Mouse (Mus musculus) ES-Bruce4 (cell line): ENCODE results near the gene Hoxd12. TPM values are rescaled to one million over a fixed set of nuclear protein-coding genes. Genes with fewer than 3 reads are reported as not detected.

Experiments used
- H3K27ac ChIP-seq: 2 replicates; pipeline ENCODE4 v1.5.1; 2012; ENCODE audit warnings: low read length, inconsistent platforms; ENCODE audit not compliant: insufficient read depth
- H3K27me3 ChIP-seq: 2 replicates; pipeline ENCODE4 v1.6.1; 2012; ENCODE audit warnings: mild to moderate bottlenecking, low read length, inconsistent platforms; ENCODE audit not compliant: control insufficient read depth, poor library complexity, insufficient read depth, severe bottlenecking
- H3K36me3 ChIP-seq: 2 replicates; pipeline ENCODE4 v1.6.1; 2012; ENCODE audit warnings: inconsistent platforms, mild to moderate bottlenecking, low read length, moderate library complexity; ENCODE audit not compliant: control insufficient read depth, poor library complexity, insufficient read depth, severe bottlenecking
- H3K4me1 ChIP-seq: one replicate; pipeline ENCODE4 v1.8.1; 2011; ENCODE audit warnings: low read length; ENCODE audit not compliant: control insufficient read depth, insufficient read depth
- H3K4me3 ChIP-seq: 2 replicates; pipeline ENCODE4 v1.5.1; 2011; ENCODE audit warnings: low read depth, mild to moderate bottlenecking, low read length
- H3K9ac ChIP-seq: 2 replicates; pipeline ENCODE4 v1.6.1; 2012; ENCODE audit warnings: low read depth, mild to moderate bottlenecking, inconsistent platforms; ENCODE audit not compliant: poor library complexity, severe bottlenecking
- H3K9me3 ChIP-seq: replicated peaks from 2 replicates; pipeline ENCODE4 v1.6.1; 2012; ENCODE audit warnings: mild to moderate bottlenecking, low read length, inconsistent platforms; ENCODE audit not compliant: control insufficient read depth, poor library complexity, insufficient read depth, severe bottlenecking
- CTCF ChIP-seq: IDR thresholded peaks from one replicate; pipeline ENCODE4 v1.8.1; 2011; ENCODE audit warnings: low read depth, low read length
- EP300 ChIP-seq: IDR thresholded peaks from 2 replicates; pipeline ENCODE4 v1.6.1; 2011; ENCODE audit warnings: low read depth, low read length; ENCODE audit not compliant: insufficient read depth
- POLR2A ChIP-seq: IDR thresholded peaks from one replicate; pipeline ENCODE4 v1.8.1; 2011; ENCODE audit warnings: low read length; ENCODE audit not compliant: insufficient read depth
- polyA plus RNA-seq: library from polyadenylated mRNA; stranded (reverse); fragments of >200 nt; gene quantifications from 2 replicates; pipeline ENCODE4 v1.2.4, GENCODE M21; 2011; ENCODE audit warnings: low read depth; ENCODE audit not compliant: missing spikeins, insufficient read depth, insufficient read length

The Hoxd12 gene
- polyA plus RNA-seq, 1 experiment: not detected

DNA sequence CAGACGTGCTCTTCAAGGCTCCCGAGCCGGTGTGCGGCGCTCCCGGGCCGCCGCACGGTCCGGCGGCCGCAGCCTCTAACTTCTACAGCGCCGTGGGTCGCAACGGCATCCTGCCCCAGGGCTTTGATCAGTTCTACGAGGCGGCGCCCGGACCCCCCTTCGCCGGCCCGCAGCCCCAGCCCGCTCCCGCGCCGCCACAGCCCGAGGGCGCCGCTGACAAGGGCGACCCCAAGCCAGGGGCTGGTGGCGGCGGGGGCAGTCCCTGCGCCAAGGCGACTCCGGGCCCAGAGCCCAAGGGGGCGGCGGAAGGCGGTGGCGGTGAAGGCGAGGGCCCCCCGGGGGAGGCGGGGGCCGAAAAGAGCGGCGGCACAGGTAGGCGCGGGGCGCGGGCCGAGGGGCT is 8.0 kb downstream of the Hoxd12 start:
- H3K9ac ChIP-seq: peak overlapping the region; percentile 37; the same call in 1 of the 2 replicates
- no peaks in the 10 kb centered on the region for H3K9me3 ChIP-seq
- H3K4me3 ChIP-seq: peak overlapping the region; percentile 18; the same call in 1 of the 2 replicates
- peaks cover 61% of the 10 kb centered on the region for H3K27me3 ChIP-seq
- no peak overlapping the region for H3K27ac ChIP-seq
- no peaks in the 10 kb centered on the region for H3K4me1 ChIP-seq
- no peaks in the 10 kb centered on the region for H3K36me3 ChIP-seq
- TF ChIP-seq POLR2A: no peak
- no peak for TF ChIP-seq CTCF
- TF ChIP-seq EP300: no peak

DNA sequence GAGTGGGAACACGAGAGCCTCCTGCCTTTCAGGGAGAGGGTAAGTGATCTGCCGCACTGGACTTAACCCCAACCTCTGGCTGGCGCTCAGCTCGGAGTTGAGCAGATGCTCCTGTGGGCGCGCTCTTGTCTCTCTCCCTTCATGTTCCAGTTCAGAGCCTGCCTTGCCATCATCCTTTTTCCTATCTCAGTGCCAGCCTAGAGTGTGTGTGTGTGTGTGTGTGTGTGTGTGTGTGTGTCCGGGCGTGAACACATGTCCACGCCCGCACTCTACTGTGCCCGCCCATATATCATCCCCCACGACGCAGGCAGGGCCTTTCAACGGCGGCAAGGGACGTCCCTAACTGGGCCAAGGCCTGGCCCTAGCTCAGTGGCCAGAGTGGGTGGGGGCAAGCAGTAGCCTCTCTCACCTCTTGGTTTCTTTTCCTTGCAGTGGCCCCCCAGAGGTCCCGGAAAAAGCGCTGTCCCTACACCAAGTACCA is 8.7 kb downstream of the Hoxd12 start:
- Histone ChIP-seq H3K4me3 (no peak overlapping the region), H3K4me1 (no peaks in the 10 kb centered on the region), H3K9me3 (no peaks in the 10 kb centered on the region), H3K27me3 (peaks cover 60% of the 10 kb centered on the region), H3K9ac (no peak overlapping the region), H3K27ac (no peak overlapping the region), H3K36me3 (no peaks in the 10 kb centered on the region)
- TF ChIP-seq EP300: no peak
- TF ChIP-seq POLR2A: no peak
- no peak for TF ChIP-seq CTCF

DNA sequence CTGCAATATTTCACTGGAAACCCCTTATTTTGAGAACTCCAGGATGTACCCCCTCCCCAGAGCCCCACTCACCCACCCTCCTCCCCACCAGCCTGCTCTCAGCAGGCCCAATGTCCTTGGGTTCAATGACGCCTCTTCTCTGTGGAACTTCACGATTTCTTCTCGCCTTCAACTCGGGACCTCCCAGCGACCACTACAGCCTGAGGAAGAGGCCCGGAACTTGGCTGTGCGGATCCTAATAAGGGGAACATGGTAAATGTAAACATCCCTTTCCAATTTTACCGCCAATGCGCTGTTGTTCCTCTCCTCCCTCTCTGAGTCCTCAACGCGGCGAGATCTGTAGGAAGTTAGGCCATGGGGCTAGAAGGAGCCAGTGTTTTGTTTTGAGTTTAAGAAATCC is 9.3 kb downstream of the Hoxd12 start:
- Histone ChIP-seq H3K9ac (no peak overlapping the region), H3K9me3 (no peaks in the 10 kb centered on the region), H3K4me3 (no peak overlapping the region), H3K27me3 (peaks cover 57% of the 10 kb centered on the region), H3K27ac (no peak overlapping the region), H3K36me3 (no peaks in the 10 kb centered on the region), H3K4me1 (no peaks in the 10 kb centered on the region)
- TF ChIP-seq CTCF: no peak
- TF ChIP-seq POLR2A: no peak
- TF ChIP-seq EP300: no peak

DNA sequence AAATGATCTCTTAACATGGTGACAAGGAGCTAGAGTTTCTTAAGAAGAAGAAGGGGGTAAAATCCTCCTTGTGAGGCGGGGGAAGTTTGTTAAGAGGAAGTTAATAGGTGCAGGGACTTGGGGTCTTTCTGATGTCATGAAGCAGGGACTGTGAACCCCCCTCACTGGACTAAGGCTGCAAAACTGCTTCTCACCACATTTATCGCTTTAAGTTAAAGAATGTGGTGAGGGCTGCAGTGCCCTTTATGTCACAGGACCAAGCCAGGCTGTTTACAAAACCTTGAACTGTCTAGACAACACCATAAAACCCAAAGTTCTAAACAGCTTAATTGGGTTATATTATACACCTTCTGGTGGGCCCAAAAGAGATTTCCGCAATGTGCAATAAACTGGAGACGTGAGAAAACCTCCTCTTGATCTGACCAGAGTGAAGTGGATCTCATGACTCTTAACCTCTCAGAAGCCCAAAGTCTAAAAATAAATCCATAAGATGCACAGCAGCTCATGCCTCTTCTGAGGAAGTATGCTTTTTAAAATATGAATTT is 10.3 kb downstream of the Hoxd12 start:
- no peaks in the 10 kb centered on the region for H3K4me1 ChIP-seq
- H3K4me3 ChIP-seq: no peak overlapping the region
- H3K9ac ChIP-seq: no peak overlapping the region
- peaks cover 63% of the 10 kb centered on the region for H3K27me3 ChIP-seq
- no peaks in the 10 kb centered on the region for H3K36me3 ChIP-seq
- H3K27ac ChIP-seq: no peak overlapping the region
- no peaks in the 10 kb centered on the region for H3K9me3 ChIP-seq
- TF ChIP-seq POLR2A: no peak

DNA sequence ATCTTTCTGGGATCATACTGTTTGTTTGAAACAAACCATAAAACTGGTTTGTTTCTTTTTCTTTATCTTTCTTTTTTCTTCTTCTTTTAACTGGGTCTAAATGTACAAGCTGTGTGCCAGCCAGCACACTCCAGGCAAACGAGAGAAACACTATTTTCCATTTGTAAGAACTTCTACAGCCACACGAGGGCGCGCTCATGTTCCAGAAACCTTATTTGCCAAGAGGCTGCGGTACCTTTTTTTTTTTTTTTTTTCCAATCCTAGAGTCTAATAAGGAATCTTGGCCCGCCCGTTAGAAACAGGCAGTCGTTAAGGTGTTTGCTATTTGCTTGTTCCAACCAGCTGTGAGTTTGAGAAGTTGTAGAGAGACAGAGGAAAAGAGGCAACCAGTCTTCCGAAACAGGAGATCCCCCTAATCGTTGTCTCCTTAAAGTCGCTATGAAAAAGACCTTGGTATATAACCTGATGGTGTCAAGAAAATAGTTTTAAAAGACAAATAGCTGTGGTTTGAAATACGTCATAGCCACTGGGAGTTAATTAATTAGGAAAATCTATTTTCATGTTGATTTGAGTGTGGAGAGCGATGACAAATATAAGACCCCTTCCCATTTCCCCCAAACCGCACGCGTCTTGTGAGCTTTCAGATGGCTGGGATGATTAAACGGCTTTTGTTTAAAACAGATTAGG is 11.6 kb downstream of the Hoxd12 start:
- Histone ChIP-seq H3K9me3 (no peaks in the 10 kb centered on the region), H3K9ac (no peak overlapping the region), H3K4me3 (no peak overlapping the region), H3K27ac (no peak overlapping the region), H3K36me3 (no peaks in the 10 kb centered on the region), H3K4me1 (no peaks in the 10 kb centered on the region), H3K27me3 (peaks cover 57% of the 10 kb centered on the region)
- TF ChIP-seq CTCF (peak; percentile 21), POLR2A (no peak)

DNA sequence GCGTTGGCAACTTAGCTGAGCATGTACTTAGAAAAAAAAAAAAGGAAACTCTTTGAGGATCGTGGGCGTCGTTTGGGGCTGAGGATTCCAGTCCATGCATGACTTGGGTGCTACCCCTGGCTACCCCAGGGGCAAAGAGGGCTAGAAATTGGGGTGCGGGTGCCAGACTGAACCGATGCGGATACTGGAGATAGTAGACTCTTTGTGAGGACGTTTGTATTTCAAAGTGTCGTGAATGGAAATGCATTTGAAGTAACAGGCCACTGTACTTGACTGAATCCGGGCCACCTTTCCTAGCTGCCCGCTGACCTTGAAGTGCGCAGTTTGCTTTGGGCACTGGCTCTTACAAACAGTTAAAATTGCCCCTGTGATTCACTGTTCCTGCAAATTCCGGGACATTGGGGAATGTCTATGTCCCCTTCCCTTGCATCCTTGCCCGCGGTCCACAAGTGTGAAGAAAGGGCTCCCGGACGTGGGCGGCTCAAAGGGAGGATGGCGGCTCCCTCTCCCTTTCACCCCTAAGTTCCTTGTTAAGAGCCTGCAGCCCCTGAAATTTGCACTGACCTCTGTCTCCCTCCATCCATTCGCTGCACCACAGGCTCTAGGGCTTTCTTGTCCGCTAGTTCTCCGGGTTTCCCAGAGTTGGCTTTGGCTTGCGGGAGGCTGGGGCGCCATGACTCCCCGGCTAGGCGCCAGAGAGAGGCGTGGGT is 12.3 kb downstream of the Hoxd12 start:
- Histone ChIP-seq H3K4me3 (no peak overlapping the region), H3K4me1 (no peaks in the 10 kb centered on the region), H3K27ac (no peak overlapping the region), H3K9me3 (no peaks in the 10 kb centered on the region), H3K36me3 (no peaks in the 10 kb centered on the region), H3K9ac (no peak overlapping the region), H3K27me3 (peaks cover 58% of the 10 kb centered on the region)
- TF ChIP-seq CTCF (no peak), POLR2A (no peak), EP300 (no peak)
